Mouse (Mus musculus): ENCODE data around the gene Lrfn3. TPM values are rescaled to one million over a fixed set of nuclear protein-coding genes. Genes with fewer than 3 reads are reported as not detected.

Gene Lrfn3
- total RNA-seq, 2 experiments from 2014 or later: 2.9 to 3.2 TPM

DNA sequence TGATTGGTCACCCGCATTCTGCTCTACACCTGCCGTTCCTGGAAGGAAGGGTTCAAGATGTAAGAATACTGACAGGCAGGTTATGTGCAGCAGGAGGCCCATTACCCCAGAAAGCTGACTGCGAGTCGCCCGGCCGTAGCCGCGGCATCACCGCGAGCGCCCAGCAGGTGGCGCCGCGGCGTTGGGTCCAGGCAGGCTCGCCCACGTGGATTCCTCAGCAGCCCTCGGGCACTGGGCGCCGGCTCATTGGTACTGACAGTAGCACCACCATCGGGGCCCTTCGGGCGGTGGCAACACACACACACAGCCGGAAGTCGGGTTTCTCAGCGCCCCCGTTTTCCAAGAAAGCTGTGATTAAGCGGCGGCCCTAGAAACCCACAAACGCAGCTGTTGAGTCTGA lies 14.7 kb downstream of the Lrfn3 start:
- DNase-seq: peak in 1 of 2 experiments; percentile 35
- intact Hi-C loops (cut with DNase I): loop anchor here (5.0 kb wide), 1 partner anchor 84 kb away; no protein-coding TSS in a partner anchor

DNA sequence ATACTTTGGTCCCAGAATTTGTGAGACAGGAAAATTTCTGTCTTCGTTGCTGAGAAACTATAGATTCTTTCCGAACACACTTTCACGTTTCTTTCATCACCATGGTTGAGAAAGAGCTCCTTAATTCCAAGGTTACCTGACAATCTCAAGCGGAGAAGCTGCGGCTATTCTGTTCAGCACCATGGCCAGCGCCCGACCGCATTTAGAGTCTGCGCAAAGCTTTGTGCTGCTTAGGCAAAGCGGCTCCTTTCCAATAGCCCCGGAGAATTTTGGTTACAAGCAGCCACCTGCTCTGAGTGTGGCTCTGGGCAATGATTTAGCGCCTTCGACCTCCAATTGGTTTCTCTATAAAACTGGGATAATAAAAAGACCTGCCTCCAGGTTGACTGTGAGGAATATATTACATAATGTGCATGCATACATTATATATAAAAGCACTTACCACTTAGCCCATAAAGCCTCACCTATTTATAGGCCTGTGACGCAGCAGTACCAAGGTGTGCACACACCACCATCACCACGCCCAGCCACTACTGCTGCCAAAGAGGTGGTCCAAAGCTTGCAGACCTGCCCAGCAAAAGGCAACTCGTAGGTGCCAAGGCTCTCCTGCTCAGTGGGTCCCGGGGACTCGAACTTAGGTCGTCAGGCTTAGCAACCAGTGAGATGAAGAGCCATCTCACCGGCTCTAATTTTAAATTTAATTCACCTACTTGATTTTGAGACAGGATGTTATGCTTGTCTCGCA lies 15.8 kb downstream of the Lrfn3 start:
- DNase-seq: peak in 1 of 2 experiments; percentile 37
- intact Hi-C loops (cut with DNase I): loop anchor here (5.0 kb wide), 1 partner anchor 85 kb away; no protein-coding TSS in a partner anchor

DNA sequence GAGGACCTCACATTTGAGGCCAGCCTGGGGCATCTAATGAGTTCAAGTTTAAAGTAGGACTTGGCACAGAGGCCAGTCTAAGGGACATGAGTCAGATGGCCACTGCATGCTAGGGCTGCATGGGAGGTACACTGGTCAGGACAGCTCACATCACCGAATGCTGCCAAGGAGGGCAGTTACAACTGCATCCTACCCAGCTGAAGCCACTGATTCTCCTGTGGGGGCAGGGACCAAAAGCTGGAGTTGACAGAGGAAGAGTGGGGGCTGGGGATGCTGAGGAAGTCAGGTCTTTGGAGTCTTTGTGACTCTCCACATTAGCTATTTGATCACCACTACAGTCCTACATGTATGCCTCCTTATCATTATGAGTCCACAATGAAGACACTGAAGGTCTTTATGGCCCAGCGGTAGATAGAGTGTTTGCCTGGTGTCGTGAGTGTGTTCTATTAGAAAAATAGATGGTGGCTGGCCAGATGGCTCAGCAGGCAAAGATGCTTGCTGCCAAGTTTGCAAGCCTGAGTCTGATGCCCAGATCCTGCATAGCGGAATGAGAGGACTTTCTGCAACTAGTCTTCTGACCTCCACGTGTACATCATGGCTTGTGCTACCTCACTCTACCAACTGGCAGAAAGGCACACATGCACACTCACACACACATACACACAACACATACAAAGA lies 23.0 kb downstream of the Lrfn3 start:
- no peak for DNase-seq
- intact Hi-C loops (cut with DNase I): no loop called here

DNA sequence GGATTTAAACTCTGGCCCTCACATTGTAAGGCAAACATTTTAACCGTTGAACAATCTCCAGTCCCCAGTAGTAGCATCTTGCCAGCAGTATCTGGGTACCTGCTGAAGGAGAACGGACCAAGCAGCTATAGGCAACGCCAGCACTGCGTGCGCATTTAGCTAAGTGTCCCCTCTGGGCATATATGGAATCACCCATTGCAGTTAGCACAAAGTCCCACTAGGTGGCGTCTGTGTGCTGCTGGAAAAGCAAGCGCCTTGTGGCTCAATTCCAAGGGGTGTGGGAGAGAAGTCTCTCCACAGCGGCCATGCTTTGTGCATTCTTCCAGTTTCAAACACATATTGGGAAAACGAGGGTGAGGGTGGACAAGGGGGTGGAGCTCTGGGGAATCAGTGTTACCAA lies 26.2 kb downstream of the Lrfn3 start:
- DNase-seq: peak; percentile 50 to 73
- intact Hi-C loops (cut with DNase I): no loop called here

DNA sequence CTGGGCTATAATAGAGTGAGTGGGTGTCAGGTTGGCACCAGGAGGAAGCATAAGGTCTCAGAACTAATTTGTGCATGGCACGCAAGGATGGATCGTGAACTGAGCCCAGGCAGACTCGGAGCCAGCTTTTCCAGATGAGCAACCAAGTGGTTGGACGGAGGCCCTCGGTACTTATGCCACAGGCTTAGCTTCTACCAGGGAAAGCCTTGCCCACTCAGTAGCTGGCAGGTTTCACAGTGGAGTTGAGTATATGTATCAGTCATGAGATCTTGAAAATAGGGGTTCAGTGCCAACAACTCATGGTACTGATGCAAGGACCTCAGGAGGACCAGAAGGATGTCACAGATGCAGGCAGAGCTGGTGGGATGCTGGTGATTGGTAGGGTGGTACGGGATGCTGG lies 26.9 kb downstream of the Lrfn3 start:
- DNase-seq: no peak
- intact Hi-C loops (cut with DNase I): no loop called here

DNA sequence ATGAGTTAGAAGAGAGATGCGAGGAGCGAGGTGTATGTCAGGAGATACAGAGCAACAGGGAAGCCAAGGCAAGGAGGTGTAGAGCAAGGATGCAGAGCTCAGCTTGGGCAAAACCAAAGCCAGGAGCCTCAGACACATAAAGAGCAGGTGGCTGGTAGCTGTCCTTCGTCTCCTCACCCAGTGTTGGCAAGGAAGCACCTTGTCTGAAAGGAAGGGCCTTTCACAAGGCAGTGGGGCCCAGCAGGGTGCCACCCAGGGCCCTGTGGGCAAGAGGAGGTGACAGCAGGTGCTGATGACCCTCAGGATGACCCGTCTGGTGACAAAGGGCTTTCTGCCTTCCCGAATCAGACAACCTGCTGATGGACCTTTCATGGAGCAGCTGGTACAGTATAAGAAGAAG lies 28.0 kb downstream of the Lrfn3 start:
- intact Hi-C loops (cut with DNase I): no loop called here
- DNase-seq: no peak

DNA sequence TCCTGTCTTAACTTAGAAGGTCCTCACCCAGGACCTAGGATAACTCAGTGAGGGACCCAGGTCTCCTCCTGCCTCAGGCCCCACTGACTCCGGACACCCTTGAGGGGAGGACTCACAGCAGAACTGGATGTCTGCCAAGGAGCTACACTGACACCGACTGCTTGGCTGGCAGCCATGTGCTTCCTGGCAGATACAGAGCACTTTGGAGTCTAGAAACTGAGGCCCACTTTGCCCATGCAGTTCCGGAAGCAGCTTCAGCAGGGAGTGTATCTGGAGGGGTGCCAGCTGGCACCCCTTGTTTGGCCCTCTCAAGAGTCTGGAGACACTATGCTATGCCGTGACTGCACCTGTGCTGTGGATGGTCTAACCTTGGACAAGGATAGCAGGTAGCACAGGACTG lies 29.1 kb downstream of the Lrfn3 start:
- no peak for DNase-seq
- intact Hi-C loops (cut with DNase I): no loop called here

DNA sequence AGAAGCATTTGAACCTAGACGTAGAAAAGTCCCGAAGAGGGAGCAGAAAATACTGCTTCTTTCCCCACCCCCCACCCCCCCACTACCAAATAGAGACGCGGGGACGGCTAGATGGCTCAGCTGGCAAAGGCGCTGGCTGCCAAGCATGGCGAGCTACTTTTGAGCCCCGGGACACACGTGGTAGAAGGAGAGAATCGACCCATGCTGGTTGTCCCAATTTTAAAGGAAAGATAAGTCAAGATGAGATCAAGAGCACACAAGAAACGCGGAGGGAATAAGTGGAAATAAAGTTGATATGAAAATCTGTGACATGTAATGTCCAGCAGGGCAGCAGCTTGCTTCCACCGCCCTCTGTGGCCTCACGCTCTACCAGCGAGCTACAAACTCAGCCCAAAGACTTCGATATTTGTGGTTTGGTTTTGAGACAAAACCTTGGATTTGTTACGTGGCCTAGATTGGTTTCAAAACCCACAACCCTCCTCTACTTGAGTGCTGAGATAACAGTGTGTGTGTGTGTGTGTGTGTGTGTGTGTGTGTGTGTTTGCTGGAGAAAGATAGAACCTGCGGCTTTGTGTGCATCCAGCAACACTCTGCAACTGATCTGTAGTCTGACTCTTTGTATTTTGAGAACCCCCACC lies 29.8 kb downstream of the Lrfn3 start:
- DNase-seq: no peak
- intact Hi-C loops (cut with DNase I): no loop called here

DNA sequence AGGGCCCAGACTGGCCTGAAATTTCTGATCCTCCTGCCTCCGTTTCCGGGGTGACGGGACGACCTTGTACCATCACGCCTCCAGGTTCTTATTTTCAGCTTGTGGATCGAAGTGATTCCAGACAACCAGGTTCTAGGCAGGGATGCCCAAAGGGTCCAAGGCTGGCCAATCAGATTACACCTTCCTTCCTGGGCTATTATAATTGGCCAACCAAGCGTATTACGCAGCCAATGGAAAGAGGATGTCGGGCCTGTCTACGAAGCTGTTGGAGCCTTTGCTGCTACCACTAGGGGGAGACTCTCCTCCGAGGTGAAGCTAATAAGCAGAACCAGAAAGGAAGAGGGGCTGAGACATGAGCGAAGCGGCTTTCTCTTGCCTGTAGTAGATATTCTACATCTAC lies 30.7 kb downstream of the Lrfn3 start:
- peak in 1 of 2 experiments; percentile 51 for DNase-seq
- intact Hi-C loops (cut with DNase I): no loop called here

DNA sequence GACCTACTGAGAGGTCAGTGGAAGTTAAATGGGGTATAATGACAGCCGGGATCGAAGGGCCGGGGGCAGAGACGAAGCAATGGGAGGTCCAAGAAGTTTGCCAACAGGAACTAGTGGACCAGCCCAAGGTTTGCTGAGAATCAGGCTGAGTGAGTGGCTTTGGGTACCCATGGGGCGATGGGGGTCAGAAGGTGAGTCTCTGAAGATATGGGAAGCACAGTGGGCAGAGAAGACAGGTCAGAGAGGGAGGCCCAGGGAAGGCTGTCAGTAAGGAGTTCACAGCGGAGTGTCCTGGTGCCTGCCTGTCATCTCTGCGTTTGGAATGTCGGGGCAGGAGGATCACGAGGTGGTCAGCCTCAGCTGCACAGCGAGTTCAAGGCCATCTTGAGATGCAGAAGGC lies 34.2 kb downstream of the Lrfn3 start:
- intact Hi-C loops (cut with DNase I): no loop called here
- no peak for DNase-seq

DNA sequence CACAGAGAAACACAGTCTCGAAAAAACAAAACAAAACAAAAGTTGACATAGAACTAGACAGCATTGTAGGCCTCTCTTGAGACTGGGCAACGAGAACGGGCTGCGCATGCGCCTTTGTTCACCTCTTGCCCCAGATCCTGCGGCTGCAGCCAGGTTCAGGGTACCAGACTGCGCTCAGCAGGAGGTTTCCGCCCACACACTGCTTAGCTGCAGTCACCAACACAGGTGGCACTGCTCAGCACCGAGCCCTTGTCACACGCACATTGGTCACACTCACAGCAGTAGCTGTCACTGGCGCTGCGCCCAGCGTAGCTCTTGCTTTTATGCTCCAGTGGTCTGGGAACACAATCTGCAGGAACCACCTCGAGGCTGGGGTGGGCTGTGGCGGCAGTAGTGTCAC lies 35.4 kb downstream of the Lrfn3 start:
- intact Hi-C loops (cut with DNase I): no loop called here
- no peak for DNase-seq

DNA sequence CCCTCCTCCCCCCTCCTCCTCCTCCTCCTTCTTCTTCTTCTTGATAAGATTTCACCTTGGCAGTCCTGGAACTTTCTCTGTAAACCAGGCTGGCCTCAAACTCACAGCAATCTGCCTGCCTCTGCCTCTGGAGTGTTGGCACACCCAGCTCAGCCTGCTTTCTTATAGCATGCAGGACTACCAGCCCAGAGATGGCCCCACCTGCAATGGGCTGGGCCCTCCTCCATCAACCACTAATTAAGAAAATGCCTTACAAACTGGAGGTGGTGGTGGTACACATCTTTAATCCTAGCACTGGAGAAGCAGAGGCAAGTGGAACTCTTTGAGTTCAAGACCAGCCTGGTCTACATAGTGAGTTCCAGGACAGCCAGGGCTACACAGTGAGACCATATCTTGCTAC lies 36.1 kb downstream of the Lrfn3 start:
- no peak for DNase-seq
- intact Hi-C loops (cut with DNase I): no loop called here

DNA sequence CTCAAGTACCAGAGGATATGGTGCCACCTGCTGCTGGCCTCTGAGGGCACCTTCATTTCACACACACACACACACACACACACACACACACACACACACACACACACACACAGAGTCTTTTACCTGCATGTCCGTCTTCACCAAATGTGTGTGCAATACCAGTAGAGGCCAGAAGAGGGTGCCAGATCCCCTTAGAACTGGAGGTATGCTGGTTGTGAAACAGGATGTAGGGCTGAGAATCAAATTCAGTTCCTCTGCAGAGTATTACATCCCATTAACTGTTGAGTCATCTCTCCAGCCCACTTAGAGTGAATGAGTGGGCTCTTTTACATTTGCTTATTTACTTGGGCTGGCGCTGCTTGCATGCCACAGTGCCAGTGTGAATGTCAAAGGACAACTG lies 37.2 kb downstream of the Lrfn3 start:
- DNase-seq: no peak
- intact Hi-C loops (cut with DNase I): no loop called here

DNA sequence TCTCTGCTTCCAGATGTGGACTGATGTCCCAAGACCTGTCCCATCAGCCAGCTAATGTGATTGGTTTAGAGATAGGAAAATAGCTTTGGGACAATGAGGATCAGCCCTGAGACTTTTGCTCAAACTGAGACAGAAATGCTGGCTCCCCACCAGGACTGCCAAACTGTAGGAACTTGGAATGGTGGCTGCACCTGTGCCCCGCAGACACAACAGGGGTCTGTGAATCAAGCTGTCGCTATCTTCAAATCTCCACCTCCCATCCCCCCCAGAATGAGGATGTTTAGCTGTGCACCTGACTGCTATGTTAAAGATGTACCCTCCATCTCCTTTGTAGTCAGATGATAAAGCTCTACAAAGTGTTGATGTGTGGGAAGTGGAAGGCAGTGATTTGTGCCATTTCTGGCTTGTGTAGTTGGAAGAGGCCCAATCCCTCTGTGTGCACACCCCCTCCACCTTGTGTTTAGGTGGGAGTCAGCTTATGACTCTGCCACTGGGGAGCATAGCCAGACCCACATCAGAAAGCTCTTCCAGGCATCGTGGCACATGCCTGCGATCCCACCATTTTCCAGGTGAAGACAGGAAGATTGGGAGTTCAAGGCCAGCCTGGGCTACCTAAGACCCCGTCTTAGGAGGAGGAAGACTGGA lies 38.1 kb downstream of the Lrfn3 start:
- intact Hi-C loops (cut with DNase I): no loop called here
- no peak for DNase-seq

DNA sequence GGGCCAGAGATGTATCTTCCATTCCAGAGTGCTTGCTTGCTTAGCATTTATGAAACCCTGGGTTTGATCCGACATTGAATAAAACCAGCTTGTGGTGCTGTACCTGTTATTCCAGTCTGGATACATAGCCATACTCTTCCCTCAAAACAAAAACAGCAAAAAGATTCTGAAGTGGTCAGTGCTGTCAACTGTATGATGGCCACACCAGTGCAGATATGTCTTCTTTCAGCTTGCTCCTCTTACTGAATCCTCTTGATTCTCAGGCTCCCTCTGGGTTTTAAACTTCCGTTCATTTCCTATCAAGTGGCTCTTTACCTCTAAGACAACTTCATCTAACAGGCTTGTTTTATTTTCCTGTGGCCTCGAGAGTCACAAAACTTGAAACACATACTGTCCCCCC lies 38.8 kb downstream of the Lrfn3 start, which contains the start of gene Sdhaf1:
TSS of gene Sdhaf1 (minus strand) at position 101 of the 400 bp plus-strand sequence.
- DNase-seq: no peak
- intact Hi-C loops (cut with DNase I): no loop called here

DNA sequence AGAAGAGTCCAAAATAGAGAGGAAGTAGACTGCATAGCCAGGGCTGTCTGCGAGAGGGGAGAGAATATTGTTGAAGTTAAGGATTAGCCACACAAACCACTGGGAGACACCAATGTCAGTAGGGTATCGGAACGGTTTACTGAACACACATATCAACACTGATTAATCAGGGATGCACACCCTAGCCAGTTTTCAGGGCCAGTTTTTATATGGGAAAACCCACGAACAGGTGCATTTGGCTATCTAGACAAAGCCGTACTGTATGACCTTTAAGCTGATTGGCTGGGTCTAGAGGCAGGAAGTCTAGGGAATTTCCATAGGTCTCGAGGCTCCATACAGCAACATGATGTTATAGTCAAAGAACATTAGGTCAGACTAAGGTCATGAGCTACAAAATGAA lies 39.7 kb downstream of the Lrfn3 start:
- no peak for DNase-seq
- intact Hi-C loops (cut with DNase I): no loop called here

DNA sequence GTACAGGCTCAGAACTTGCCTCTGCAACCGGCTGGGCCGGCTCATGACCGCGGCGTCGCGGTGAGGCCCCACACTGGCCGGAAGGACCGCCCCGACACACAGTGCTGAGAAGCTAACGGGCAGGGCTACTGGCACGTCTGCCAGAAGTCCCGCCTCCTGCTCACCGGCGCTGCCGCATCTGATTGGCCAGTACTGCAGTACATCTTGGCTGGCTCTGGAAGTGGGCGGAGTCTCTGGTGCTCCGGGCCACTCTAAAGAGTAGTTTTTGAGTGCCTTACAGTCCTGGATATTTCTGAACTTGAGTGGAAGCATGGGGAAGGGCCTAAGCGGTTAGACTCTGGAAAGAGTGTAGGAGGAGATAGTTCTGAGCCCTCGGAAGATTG lies 40.3 kb downstream of the Lrfn3 start:
- DNase-seq: peak; percentile 94 to 97
- intact Hi-C loops (cut with DNase I): no loop called here

DNA sequence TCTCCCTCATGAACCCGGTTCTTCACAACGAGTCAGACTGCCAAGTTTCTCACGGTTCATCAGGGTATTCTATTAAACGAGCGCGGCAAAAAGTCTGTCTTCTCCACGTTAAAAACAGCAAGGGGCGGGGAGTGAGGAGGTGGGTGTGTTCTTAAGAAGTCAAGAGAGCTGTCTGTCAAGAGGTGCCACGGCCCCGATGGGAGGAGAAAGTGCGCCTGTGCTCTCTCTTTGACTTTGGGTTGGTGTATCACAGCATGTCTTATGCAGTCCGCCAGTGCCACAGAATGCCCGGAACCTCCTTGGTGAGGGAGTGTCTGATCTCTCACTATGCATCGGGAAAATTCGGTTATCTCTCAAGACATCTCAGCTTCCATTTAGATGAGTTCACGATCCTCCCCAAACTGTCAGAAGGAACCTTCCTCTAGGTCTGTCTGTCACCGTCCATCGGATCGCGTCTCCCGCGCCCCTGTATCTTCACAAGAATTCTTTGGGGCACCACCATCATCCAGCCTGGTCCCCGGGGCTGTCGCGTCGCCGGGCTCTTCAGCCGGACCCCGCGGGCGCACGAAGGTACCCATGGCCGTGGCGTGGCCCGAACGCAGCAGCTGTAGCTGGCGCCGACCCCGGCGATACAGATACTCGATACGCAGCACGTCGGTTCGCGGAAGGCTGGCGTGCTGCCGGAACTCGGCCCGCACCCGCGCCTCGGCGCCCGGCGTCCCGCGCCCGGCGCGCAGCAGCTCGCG lies 40.9 kb downstream of the Lrfn3 start, which contains the start of gene E130208F15Rik:
TSS of gene E130208F15Rik (plus strand) at position 202 of the 746 bp plus-strand sequence.
- intact Hi-C loops (cut with DNase I): no loop called here
- peak; percentile 49 to 58 for DNase-seq

DNA sequence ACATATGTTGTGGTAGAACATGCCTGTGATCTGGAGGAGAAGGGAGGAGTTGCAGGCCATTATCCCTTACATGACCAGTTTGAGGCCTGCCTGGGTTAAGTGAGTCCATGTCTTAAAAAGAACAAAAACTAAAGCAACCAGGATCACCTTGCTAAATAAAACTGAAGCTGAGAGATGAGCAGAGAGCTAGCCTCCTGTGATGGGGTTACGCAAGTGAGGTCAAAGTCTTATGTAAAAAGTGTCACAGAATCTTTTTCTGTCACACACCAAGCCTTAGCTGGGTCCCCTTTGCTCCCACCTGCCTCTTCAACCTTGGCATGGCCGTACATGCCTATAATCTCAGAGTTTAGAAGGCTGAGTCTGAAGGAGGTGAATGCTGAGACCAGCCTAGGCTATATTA lies 41.6 kb downstream of the Lrfn3 start:
- DNase-seq: no peak
- intact Hi-C loops (cut with DNase I): no loop called here

DNA sequence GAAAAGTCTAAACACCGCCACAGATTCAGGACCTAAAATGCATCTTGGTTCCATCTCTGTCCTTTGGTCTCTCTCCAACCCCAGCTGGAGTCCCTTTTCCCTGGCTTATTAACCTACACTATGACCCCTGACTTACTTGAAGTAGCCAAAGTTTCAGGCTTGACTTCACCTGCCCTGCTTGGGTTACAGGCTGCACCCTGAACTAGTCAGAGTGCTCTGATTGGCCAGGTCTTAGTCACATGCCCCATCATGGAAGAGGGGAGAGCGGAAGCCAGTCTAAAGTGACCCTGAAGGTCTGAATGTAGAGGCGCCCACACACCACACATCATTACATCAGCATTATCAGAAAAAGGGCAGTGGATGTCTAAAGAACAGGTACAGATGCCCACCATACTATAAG lies 44.4 kb downstream of the Lrfn3 start:
- intact Hi-C loops (cut with DNase I): no loop called here
- DNase-seq: no peak
